Mouse (Mus musculus) left cerebral cortex, adult 6 months (tissue): ENCODE results near the gene Defb7. TPM values are rescaled to one million over a fixed set of nuclear protein-coding genes. Genes with fewer than 3 reads are reported as not detected.

Experiments
- long read RNA-seq, 2 experiments: library from polyadenylated mRNA; unstranded; transcript quantifications; one replicate each; pipeline ENCODE4 v2.0.0; 2019 to 2020
- polyA plus RNA-seq: library from polyadenylated mRNA; unstranded; fragments of <200 nt; fragmentation: Nextera tagmentation; gene quantifications from 2 replicates; pipeline ENCODE4 v1.2.3, GENCODE M21; 2021

Defb7 gene
- not detected in 2 replicates for polyA plus RNA-seq
- long read RNA-seq, experiment 1, result 0 reads
- long read RNA-seq, experiment 2, result 0 reads

GRCm38 (mm10) chr8:19494797-19495196 is at the start of gene Defb7:
Gene Defb7, plus strand, starts transcription at chr8:19495097.

Other genes starting within 250 kb of the Defb7 start
- gene Defb5, start 247.5 kb upstream of the Defb7 start, polyA plus RNA-seq, result not detected in 2 replicates
- gene Defb3, start 201.7 kb upstream of the Defb7 start, polyA plus RNA-seq, result not detected in 2 replicates
- not detected in 2 replicates for gene Defb8, start 47.5 kb upstream of the Defb7 start, polyA plus RNA-seq
- 0.05 TPM in 1 of 2 replicates, not detected in the other for gene 4930467E23Rik, start 234.5 kb downstream of the Defb7 start, polyA plus RNA-seq